Mouse (Mus musculus): ENCODE results near the gene Oasl1.

Gene Oasl1

DNA sequence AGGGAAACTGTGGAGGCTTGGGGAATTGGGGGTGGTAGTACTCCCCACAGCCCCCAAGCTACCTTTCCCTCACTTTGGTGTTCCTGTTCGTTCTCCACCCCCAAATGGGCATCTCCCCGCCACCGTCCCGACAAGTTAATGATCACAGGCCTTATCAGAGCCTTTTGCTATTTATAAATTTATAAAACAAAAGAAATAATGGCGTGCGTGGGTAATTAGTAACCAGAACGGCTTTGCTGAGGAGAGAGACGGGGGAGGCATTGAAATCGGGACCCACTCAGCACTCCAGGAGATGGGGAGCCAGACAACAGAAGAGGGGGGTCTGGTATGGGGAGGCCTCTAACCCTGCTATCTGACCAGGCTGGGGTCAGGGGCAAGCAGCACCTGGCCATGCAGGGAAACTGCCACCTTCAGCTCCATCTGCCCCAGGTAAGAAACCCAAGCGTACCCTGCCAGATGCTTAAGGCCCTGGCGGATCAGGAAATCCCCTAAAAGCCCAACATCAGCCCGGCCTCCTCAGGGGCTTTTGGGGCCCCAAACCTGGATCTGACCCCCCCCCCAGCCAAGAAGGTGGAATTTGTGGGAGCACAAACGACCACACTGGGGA is 46.7 kb downstream of the Oasl1 start:
- DNase-seq (ENCODE audit: low spot score) = no peak

DNA sequence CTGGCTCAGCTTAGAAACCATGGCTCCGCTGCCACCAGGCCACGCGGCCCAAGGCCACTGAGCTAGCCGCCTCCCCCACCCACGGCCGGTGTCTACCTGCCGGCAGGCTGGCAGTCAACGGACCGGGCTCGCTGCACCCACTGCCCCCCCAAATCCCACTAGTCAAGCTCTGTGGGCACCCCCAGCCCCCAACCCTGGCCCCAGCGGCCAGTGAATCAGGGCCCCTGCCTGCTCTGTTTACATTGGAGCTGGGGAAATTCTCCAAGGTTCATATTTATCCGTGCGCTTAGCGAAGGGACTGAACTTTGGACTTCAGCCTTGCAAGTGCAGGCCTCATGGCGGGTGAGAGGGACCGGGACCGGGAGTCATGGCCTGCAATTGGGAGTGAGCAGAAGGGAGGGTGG is 47.8 kb downstream of the Oasl1 start, which contains the start of gene Hnf1a:
TSS of gene Hnf1a (minus strand) at position 271 of the 404 bp plus-strand sequence.
- DNase-seq (ENCODE audit: low spot score) = no peak

DNA sequence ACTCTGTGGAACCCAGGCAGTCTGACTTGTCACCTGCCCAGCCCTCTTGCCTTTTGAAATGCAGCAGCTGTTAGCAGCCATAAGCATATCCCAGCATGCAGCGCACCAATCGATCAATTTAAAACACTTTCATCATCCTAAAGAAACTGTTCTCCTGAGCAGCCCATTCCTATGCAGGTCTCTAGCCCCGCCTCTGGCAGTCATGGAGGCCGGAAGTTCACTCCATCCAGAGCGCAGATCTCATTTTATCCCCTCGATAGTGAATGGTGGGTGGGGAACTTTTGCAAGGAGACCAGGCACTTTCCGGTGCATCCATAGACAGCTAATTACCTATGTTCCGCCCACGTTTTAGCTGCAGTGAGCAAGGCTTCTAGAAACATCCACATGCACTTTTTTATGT is 49.2 kb downstream of the Oasl1 start:
- DNase-seq (ENCODE audit: low spot score) = no peak

DNA sequence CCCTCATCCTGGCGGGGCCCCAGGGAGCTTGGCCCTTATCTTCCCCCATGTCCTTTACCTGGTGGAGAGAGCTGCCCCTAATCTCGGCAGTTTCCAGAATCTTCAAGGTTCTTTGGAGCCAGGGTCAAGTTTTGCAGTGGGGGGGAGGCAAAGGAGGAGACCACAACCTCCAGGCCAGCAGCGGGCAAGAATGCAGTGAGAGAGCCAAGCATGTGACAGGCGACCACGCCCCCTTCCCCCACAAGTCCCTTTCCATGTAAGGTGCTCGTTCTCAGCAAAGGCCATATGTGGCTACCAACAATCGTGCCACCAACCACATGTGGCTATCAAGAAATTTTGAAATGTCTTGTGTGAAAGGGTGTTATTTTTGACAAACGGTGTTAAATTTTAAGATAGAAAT is 50.1 kb downstream of the Oasl1 start:
- DNase-seq (ENCODE audit: low spot score) = no peak

DNA sequence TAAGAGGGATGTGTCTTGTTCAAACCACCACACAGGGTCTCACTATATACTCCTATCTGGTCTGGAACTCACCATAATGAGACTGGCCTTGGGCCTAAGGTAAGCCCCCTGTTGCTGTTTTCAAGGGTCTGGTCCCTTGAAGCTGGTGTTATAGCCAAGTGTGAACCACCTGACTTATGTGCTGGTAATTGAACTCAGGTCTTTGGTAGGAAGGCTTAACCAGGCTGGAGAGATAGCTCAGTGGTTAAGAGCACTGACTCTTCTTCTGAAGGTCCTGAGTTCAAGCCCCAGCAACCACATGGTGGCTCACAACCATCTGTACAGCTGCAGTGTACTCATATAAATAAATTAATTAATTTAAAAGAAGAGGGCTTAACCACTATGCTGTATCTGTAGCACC is 53.9 kb downstream of the Oasl1 start:
- no peak for DNase-seq (ENCODE audit: low spot score)

DNA sequence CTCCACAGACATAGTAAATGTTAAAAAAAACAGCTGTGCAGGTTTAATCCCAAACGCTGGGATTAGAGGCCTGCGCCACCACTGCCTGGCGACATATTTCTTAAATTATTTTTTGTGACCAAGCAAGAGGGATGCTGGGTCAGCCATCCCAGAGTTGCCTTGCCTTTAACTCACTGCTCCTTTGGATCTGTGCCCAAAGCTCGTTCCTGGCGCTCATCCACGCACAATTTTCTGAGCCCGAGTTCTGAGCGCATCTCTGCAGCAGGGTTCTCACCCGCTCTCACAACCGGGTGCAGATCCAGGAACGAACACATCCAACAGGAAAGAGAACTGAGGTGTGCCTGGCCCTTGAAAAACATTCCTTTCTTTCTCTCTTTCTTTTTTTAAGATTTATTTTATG is 55.4 kb downstream of the Oasl1 start:
- no peak for DNase-seq (ENCODE audit: low spot score)

DNA sequence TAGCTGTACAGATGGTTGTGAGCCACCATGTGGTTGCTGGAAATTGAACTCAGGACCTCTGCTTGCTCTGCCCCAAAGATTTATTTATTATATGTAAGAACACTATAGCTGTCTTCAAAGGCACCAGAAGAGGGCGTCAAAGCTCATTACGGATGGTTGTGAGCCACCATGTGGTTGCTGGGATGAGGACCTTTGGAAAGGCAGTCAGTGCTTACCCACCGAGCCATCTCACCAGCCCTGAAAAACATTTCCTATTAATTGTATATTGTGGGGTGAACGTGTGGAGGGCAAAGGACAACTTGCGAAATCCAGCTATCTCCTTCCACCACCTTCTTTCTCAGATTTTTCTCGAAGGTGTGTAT is 55.8 kb downstream of the Oasl1 start:
- peak; percentile 88 for DNase-seq (ENCODE audit: low spot score)

DNA sequence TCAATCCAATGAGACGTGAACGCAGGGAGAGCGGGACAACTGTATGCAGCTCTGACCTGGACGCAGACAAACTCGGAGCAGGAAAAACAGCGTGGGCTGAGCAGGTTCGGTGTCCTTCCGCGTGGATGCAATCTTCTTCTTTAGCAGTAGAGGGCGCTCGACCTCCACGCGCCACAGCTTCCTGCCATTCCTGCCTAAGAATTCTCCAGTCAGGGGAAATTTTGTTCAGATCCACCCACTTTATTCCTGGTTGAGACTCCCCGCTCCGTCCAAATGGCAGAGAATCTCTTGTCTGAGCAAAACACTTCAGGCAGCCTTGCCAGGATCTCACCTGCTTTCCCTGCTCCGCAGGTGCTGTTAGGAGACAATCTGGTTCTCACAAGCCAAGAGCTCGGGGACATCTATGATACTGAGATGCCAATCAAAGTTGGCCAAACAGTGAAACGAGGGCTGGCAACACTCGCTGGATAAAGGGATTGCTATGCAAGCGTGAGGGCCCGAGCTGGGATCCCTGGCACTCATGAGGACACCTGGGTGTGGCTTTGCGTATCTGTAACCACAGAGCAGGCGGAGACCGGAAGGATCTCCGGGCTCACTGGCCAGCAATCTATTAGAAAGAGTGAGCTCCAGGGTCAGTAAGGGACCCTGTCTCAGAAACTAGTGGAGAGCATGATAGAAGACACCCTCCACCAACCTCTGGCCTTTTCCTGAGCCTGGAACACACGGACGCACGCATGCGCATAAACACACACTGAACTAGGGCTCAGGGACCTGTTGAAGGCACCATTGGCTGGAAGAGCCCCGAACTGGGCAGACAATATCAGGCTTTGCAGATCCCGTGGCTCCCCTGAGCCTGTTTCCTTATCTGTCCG is 56.4 kb downstream of the Oasl1 start:
- peak; percentile 88 for DNase-seq (ENCODE audit: low spot score)

DNA sequence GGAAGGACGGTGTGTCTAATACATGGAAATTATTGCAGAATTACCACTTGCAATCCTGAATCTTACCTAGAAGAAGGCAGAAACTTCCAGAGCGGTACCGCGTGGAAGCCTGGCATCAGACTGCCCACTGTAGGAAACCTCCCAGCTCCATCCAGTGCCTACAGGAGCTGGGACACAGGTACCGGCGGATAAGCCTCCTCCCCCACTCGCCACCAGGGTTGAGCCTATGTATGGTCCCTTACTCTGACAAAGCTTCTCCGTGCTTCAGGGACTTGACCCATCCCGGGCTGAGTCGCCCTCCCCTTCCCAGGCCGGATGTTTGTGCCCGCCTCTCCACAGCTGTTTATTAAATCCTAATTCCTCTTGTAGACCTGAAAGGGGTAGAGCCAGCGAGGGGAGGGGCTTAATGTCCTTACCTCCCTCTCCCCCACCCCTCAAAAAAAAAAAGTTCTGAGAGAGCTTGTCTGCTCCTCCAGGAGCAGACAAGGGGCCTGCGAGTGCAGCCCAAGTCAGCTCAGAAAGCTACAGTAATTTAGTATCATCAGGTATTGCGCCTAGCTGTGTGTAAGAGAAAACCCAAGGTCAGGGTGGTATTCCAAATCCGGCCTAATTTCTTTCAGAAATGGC is 57.2 kb downstream of the Oasl1 start:
- peak; percentile 46 for DNase-seq (ENCODE audit: low spot score)

DNA sequence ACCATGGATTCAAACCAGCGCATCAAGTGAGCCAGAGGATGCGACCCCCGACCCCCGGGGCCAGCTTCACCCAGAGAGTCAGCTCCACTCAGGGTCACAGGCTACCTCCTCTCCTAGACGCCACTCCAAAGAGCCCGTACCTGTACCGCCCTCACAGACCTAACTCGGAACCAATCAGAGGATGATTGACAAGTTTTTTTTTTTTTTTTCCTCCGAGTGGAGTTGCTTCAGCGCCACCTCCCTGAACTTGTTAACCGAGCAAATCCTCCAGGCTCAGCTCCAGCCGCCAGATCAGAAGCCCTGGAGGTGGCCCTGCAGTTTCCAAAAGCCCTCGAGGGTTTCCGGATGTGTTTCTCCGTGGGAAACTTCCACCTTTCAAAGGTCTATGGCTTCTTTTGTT is 59.0 kb downstream of the Oasl1 start:
- no peak for DNase-seq (ENCODE audit: low spot score)

DNA sequence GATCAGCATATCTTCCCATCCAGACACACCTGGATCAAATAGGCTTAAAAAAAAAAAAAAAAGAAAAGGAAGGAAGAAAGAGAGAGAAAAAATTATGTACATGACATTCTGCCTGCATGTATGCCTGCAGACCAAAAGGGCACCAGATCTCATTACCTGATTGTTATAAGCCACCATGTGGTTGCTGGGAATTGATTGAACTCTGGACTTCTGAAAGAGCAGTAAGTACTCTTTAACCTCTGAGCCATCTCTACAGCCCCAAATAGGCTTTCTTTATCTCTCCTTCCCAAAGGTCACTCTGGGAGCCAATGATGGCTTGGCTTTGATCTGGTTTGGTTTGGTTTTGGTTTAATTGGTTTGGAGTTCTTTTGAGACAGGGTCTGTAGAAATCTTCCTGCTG is 62.0 kb downstream of the Oasl1 start:
- DNase-seq (ENCODE audit: low spot score) = no peak

Data from embryo, embryonic 10 days (tissue).